Mouse (Mus musculus): ENCODE data around the gene Gm5089. TPM values are rescaled to one million over a fixed set of nuclear protein-coding genes. Genes with fewer than 3 reads are reported as not detected.
A peak's percentile ranks its signal among the peaks of the same experiment; 100 is the strongest.

Gene Gm5089
- total RNA-seq, 2 experiments from 2014 or later: not detected

DNA sequence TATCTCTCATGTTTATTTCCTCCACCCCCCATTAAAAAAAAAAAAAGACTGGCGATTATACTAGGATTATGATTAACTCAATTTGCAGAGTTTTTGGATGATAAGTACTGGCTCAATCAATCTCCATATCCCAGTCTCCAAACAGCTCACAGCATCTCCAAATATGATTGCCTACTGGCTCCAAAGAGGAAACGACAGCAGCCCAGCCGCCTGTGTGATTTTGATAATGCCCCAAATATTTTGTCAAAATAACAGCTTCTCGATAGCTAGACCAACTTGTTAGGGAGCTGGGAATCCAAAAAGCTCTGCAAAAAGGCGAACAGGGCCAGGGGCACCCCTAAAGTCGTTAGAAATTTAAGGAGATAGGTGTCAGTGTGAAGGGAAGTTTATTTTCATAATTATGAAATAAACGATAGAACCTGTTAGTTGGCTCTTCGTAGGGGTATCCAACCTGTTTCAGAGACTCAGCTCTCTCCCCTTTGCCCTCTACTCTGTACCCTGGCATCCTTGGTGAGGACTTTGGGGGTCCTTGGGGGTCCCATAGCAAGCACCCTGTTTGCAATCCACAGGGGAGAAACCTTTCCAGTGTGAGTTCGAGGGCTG is 27.2 kb upstream of the Gm5089 start:
- DNase-seq: no peak

DNA sequence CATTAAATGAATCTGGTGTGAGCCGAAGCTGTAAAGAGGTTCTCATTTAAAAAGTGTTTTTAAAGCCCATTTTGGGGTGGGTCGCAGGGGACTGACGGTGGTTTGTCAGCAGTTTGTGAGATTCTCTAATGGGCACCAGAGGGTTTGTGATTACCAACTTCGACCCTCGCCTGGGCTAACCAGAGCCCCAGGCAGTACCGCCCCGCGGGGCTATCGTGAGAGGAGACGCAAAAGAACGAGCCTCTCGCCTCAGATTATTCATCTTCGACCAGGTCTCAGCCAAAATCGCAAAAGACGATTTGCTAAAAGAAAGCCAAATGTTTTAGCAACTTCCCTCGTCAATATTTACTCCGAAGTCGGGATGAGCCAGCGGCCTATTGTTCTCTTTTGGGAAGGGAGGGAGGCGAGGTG is 26.4 kb upstream of the Gm5089 start:
- DNase-seq: no peak

DNA sequence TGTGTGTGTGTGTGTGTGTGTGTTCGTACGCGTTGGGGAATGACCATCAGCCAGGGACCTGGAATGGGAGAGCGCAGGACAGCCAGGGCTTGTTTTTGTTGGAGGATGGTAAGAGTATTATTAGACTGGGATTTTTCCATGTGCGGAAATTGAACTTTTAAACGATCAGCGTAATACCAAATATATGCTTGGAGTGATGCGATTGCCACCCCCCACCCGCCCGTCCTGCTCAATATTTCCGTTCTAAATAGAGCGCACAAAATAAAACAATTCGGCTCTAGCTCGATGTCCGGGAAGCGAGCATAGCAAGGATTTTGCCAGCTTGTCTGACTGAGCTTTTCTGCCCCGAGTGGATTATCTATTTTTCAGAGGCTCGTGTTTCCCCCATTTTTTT is 25.9 kb upstream of the Gm5089 start:
- DNase-seq: no peak

DNA sequence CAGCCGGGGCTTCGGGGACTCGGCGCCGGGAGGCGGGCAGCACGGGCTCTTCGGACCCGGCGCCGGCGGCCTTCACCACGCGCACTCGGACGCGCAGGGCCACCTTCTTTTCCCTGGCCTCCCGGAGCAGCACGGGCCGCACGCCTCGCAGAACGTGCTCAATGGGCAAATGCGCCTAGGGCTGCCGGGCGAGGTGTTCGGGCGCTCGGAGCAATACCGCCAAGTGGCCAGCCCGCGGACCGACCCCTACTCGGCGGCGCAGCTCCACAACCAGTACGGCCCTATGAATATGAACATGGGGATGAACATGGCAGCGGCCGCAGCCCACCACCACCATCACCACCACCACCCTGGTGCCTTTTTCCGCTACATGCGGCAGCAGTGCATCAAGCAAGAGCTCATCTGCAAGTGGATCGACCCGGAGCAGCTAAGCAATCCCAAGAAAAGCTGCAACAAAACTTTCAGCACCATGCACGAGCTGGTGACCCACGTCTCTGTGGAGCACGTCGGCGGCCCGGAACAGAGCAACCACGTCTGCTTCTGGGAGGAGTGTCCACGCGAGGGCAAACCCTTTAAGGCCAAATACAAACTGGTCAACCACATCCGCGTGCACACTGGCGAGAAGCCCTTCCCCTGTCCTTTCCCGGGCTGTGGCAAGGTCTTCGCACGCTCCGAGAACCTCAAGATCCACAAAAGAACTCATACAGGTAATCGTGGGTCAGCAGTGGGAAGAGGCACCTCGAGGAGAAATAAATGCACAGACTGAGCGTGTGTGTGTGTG is 25.3 kb upstream of the Gm5089 start:
- no peak for DNase-seq

DNA sequence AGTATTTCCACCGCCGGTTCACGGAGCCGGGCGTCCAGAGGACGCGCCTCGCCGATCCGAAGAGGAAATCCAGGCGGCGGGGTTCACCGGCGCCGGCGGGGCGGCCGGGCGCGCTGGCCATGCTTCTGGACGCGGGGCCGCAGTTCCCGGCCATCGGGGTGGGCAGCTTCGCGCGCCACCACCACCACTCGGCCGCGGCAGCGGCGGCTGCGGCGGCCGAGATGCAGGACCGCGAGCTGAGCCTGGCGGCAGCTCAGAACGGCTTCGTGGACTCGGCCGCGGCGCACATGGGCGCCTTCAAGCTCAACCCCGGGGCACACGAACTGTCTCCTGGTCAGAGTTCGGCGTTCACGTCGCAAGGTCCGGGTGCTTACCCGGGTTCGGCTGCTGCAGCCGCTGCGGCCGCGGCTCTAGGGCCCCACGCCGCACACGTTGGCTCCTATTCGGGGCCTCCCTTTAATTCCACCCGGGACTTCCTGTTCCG is 24.7 kb upstream of the Gm5089 start:
- DNase-seq: no peak

DNA sequence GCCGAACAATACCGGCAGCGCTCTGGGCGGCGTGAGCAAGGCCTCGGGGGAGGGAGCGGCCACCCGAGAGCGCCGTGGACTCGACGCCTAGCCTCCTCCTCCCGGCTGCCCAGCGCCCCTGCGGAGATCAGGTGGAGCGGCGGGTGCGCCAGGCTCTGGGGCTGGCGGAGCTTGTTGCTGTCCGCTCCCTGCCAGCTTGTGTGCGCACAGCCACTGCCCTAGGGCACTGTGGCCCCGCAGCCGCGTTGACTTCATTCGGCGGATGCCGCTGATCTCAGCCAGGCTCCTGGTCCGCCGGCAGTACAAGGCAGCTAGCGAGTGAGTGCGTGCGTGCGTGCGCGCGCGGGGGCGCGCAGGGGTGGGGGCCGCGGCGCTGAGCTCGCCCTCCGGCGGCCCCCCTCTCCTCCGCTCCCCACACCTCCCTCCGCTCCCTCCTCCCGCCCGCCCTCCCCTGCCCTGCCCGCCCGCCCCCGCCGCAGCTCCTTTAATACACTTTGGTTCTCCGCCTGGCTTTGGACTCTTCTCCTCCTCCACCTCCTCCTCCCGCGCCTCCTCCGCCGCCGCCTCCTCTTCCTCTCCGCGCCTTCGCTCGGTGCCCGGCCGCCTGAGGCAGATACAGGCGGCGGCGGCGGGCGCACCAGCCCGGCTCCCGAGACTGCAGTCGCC is 24.1 kb upstream of the Gm5089 start, which contains the start of gene Zic2:
Zic2 (plus strand) TSS at position 545 of the 666 bp plus-strand sequence.
- peak; percentile 40 for DNase-seq

DNA sequence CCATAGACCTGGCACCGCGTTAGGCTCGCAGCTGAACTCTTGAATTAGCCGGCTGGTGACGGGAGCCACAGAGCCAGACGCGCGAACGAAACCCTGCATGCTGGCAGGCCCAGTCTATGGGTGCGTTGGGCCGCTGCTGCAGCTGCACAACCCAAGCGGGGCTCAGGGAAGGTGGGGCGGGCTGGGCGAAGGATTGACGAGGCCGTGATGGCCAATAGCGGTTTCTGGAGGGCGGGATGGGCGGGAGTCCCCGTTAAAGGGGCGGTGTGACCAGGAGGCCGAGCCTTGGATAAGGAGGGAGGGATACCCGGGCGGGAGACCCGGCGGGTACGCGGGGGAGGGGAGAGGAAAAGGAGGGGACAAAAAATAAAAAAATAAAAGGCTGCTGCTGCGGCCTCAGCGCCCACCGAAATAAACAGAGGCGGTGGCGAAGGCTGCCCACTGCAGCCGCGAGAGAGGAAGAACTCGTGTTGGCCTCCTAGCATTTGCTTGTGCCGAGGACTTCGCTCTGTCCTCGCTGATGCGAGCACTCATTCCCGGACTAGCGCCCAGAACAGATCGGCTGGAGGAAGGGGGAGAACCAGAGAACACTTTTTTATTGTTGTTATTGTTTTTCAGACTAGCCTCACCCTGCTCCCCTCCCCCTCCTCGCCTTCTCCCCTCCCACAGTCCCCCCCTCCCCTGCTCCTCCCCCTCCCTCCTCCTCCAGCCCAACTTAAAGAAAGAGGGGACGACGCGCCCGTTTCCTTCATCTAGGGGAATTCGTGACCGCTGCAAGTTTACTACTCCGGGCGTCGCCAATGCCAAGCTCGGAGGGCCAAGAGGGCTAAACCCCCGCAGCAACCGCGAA is 23.4 kb upstream of the Gm5089 start:
- DNase-seq: no peak

DNA sequence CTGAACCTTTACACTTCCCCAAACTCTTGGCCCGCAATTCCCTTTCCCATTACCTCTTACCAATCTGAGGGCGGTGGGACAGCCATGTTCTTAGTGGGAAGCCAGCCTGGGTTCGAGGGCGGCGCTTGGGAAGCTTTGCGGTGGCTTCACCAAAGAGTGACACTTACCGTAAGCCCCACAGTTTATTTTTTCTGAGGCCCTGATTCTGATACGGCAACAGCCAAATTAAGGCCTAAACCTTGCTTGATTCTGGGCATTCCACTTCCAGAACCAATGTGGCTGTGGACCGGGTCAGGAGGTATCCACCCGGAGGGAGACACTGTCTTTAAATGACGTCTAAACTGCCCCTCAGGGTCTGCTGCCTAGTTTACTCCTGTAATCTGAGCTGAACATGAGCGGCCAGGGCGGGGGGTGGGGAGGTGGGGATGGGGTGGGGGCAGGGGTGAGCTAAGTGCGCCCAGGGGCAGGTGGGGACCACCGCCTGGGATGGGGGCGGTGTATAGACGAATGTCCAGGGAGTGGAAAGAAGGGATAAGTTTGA is 22.4 kb upstream of the Gm5089 start:
- DNase-seq: no peak

DNA sequence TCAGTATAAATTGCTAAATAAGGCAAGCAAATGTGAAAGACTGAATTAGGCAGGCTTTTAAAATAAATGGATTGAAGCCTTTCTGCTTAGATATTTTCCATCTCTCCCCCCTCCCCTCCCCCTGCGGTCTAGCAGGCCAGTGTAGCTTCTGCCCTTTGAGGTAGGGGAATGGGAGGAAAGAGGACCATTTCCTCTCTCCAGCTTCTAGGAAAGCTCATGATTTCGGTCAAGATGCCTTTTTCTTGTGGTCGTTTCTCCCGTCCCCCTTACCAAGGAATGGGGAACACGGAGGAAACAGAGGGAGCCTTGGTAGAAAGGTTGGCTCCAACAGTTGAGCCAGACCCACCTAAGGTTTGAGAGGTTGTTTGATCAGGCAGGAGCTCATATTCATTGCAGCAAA is 21.7 kb upstream of the Gm5089 start:
- no peak for DNase-seq

DNA sequence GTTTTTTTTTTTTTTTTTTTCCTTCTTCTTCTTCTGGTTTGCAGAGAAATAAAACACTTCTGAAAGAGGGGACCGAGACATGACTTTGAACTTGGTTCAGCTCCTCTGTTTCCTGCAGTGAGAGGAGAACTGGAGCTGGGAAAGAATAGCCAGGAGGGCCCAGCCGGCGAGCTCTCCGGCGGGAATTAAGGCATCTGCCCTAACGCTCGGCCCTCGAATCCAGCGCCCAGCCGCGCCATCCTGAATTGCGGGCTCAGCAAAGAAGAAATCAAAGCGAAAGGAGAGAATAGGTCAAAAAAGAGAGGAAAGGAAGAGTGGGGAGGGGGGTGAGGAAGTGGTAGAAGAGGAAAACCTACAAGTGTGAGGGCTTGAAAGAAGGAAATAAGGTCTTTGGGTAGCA is 21.2 kb upstream of the Gm5089 start:
- DNase-seq: no peak

DNA sequence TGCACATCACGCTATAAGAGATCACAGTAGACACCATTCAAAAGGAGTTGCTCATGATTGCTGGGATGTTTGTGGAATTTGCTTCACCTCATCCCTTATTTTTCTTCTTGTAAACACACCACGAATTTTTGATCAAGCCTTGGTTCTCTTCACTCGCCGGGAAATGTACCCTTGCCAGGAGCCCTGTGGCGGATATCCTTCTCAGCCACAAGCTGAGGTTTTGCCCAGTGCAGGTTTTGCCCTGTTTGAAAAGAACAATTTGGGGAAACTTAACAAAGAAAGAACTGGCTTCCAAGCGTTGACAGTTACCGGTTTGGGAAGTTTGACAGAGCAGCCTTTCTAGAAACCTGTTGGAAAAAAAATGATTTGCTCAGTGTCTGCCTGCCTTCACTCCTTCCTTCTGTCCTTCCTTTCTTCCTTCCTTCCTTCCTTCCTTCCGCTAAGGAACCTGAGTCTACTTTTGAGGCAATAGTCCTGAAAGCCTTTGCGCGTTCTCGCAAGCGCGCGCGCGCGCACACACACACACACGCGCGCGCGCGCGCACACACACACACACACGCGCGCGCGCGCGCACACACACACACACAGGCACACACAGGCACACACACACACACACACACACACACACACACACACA is 20.7 kb upstream of the Gm5089 start:
- no peak for DNase-seq

DNA sequence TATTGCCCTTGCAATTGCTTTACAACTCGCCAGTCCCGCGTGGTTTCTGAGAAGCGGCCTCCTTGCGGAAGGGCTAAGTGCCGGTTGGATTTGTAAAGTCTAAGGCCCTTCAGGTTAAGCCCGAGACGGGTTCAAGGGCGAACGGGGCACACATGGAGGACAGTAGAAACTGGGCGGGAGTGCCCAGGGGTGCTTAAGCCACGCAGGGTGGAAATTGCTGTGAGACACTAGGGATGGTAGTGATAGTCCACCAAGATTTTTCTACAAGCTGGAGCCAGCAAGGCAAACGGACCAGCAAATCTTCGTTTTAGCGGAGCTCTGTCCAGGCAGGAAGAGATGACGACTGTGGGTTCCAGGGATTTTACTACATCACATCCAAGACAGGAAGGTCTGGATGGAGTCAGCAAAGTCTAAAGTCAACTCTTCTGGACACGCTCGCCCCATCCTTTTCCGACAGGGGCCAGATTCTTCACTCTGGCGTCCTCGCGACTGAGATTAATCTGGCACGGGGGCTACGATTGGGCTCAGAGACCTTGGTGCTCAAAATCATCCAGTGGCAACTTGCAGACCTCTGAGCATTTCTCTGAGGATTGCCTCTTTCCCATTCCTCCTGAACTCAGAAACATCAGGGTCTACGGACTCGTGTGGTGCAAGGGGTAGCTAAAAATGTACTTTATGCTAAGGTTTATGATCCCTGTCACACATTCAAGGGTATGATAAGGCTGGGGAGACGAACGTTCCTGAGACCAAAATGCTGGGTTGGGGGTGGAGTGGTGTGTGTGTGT is 18.2 kb upstream of the Gm5089 start:
- no peak for DNase-seq

DNA sequence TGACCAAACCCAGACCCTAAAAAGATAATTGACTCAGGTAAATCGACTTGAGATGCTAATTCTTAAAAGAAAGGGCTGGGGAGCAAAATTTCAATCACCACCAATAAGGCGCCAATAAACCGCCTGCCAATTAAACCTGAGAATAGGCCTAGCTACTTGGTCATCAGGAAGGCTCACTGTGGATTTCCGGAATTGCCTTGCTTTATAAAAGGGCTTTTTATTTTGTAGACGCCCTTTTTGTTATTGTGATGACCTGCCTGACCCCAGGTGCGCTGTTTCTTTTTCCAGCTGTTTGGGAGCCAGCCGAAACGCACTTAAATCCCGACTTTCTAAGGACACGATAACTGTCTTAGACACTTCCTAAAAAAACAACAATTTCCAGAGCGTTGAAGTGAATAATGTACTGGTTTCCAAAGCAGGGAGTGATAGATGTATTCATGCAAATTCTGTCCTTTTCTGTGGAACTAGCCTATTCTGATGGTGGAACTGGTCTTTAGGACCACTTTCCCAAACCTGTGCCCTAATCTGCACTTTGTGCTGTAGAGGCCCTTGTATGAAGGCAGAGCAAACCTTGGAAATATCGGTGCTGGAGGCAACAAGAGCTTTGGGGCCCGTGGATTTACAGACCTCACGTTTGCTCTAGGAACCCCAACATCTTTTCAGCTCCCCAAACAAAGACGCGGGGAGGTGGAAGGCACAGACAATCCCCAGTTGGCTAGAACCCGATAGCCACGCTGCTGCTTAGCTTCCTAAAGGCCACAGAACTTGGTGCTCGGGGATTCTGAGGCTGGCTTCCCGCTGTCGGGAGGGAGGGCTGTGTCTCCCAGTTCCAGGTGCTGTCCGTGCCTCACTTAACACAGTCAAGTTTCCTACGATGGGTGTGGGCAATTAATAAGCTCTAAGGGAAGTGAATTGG is 17.3 kb upstream of the Gm5089 start:
- no peak for DNase-seq

DNA sequence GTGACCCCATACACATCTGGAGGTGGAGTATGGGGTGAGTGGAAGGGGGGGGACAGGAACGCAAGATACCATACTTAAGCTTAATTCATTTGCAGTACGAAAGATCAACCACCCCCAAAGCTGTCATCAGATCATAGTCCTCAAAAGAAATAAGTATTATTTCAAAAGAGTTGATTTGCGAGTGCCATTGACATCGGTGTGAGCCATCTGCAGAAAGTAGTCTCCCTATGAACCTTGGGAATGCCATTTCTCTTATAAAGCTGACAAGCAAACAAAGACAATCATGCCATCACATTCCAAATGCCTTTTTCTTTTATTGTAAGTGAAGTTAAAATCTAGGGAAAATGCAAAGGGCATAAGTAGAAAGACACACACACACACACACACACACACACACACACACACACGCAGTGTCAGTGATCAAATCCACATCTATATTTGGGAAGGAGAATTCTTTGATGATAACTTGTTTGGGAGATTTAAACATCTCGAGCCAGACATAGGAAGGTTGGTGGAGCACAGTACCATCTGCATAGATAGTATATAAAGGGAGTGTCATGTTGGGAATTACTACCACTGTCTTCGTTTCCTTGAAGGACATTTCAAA is 15.9 kb upstream of the Gm5089 start:
- no peak for DNase-seq

DNA sequence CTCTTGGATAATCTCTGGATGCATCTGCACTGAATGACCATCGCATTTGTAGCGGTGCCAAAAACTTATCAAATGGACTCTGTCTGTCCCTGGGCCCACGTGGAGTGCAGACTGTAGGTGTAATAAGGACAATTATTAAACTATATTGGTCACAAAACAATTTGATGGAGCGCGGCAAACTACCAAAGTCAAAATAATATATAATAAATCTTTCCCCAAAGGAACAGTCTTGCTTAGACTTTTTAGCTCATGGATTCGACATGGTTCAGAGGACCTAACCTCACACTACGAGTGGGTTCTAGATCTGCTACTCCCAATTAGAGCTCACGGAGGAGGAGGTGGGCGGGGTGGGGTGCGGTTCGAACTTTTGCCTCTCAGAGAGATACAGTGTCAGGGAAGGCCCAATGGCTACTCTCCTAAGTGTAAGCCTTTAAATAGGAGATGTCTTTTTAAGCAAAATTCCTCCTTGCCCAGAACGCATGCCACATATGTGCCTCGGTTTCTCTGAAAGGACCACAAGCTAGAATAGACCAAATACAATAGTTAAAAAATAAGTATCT is 15.1 kb upstream of the Gm5089 start:
- no peak for DNase-seq

DNA sequence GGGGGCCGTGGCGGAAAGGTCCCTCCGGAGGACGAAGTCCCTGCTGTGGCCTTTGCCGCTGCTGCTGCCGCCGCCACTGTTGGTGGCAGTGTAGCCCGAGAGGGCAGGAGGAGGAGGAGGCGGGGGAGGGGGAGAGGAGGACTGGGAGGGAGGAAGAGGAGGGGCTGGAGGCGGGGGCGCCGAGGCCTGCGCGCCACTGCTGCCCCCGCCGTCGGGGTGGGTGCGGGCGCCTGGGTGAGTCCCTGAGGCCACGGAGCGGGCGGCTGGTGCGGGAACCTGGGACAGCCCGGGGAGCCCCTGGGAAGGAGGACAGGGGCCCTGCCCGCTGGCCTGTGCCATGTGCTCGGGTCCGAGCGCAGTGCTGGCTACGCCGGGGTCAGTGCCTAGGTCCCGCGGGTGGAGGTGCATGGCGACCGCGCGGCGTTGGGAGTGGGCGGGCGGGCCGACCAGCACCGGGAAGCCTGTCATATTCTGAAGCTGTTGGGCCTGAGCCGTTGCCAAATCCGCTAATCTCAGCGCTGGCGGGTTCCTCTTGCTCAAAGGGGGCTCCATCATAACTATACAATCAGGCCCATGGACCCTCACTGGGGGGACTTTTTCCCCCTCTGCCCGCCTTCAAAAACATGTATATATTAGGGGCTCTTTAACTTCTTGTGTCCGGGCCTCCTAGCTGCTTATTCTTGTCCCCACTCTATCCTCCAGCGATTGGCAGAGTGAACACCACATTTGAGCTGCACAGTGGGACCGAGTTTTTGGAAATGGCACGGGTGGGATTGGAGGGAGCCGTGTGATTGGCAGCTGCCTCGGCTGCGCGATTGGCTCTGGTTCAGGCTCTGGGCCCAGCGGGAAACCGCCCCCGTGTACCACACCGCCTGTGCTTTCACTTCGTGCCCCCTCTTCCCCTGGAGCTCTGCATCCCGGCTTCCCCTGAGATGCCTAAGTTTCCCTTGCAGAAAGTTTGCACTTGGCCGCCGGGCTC is 14.1 kb upstream of the Gm5089 start, which contains the start of gene Zic5:
Zic5 (minus strand) TSS at position 915 of the 979 bp plus-strand sequence.
- no peak for DNase-seq

DNA sequence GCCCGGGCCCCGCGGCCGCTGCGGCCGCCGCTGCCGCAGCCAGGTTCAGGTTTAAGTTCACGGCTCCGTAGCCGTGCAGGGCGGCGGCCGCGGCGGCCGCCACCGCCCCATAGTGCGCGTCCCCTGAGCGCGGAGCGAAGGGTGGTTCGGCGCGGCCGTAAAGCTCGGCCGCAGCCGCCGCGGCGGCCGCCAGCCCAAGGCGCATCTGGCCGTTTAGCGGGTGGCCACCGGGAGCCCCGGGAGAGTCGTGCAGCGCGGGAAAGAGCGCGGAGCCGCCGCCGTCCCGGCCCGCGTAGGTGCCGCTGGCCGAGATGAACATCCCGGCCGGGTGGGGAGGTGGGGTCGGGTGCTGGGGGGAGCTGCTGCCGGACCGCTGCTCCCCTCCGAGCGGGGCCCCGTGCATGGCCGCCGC is 13.4 kb upstream of the Gm5089 start:
- DNase-seq: no peak

Measured in adrenal gland, postnatal 10 days (tissue).